Mouse (Mus musculus): ENCODE results near the gene Fgf11. TPM values are rescaled to one million over a fixed set of nuclear protein-coding genes. Genes with fewer than 3 reads are reported as not detected.

The Fgf11 gene
- polyA plus RNA-seq, 1 experiment from 2014 or later = 0.73 TPM

GRCm38 (mm10) chr11:69774961-69775360, 26.7 kb downstream of the Fgf11 start:
- peaks cover 49% of the 10 kb centered on the region for H3K27me3 ChIP-seq (ENCODE audit: poor library complexity, severe bottlenecking)
- 55% methylated on average over 5 of the region's 5 CpGs for WGBS
- H3K4me3 ChIP-seq = no peak overlapping the region
- DNase-seq (ENCODE audit: extremely low spot score, low spot score) = no peak
- no peaks in the 10 kb centered on the region for H3K36me3 ChIP-seq (replicated peaks)
- no peak overlapping the region for H3K27ac ChIP-seq
- no peaks in the 10 kb centered on the region for H3K9me3 ChIP-seq
- peaks cover 31% of the 10 kb centered on the region for H3K4me1 ChIP-seq

DNA sequence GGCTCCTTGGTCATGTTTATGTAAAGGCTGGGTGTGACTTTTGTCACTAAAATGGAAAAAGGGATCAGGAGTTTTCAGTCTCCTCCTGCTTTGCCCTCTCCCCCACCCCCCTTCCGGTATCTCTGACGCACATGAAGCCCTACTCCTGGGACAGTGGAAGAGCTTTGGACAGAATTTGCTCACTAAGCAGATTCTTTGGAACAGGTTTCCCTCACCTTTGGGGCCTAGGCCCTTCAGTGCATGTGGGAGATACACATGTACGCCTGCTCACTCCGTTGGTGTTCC, 34.1 kb downstream of the Fgf11 start:
- Histone ChIP-seq H3K4me3 (0 out of 2 replicates have a peak overlapping the region, but pooled peaks have one; percentile 9), H3K27me3 (ENCODE audit: poor library complexity, severe bottlenecking) (peaks cover 20% of the 10 kb centered on the region), H3K27ac (no peak overlapping the region), H3K4me1 (peaks cover 30% of the 10 kb centered on the region), H3K36me3 (replicated peaks) (no peaks in the 10 kb centered on the region), H3K9me3 (no peaks in the 10 kb centered on the region)
- 65% methylated on average over 4 of the region's 4 CpGs for WGBS
- no peak for DNase-seq (ENCODE audit: extremely low spot score, low spot score)

- Histone ChIP-seq H3K9me3 (no peaks in the 10 kb centered on the region), H3K4me3 (peak overlapping the region; percentile 92)
- 68% methylated on average over 13 of the region's 13 CpGs for WGBS
These were observed 34.6 kb downstream of the Fgf11 start for GRCm38 (mm10) chr11:69766872-69767624.

GRCm38 (mm10) chr11:69766126-69766609, 35.5 kb downstream of the Fgf11 start:
- peaks cover 20% of the 10 kb centered on the region for H3K27me3 ChIP-seq (ENCODE audit: poor library complexity, severe bottlenecking)
- under 1% methylated on average over 37 of the region's 37 CpGs for WGBS
- peak overlapping the region; percentile 92 for H3K4me3 ChIP-seq
- H3K27ac ChIP-seq = peak overlapping the region; percentile 94
- H3K36me3 ChIP-seq (replicated peaks) = no peaks in the 10 kb centered on the region
- DNase-seq (ENCODE audit: extremely low spot score, low spot score) = peak; percentile 52
- no peaks in the 10 kb centered on the region for H3K9me3 ChIP-seq
- H3K4me1 ChIP-seq = peaks cover 34% of the 10 kb centered on the region

More at GRCm38 (mm10) chr11:69766872-69767624, 34.6 kb downstream of the Fgf11 start:
- Histone ChIP-seq H3K4me1 (peaks cover 30% of the 10 kb centered on the region), H3K27me3 (ENCODE audit: poor library complexity, severe bottlenecking) (peaks cover 20% of the 10 kb centered on the region), H3K36me3 (replicated peaks) (no peaks in the 10 kb centered on the region), H3K27ac (no peak overlapping the region)
- DNase-seq (ENCODE audit: extremely low spot score, low spot score) = no peak

DNA sequence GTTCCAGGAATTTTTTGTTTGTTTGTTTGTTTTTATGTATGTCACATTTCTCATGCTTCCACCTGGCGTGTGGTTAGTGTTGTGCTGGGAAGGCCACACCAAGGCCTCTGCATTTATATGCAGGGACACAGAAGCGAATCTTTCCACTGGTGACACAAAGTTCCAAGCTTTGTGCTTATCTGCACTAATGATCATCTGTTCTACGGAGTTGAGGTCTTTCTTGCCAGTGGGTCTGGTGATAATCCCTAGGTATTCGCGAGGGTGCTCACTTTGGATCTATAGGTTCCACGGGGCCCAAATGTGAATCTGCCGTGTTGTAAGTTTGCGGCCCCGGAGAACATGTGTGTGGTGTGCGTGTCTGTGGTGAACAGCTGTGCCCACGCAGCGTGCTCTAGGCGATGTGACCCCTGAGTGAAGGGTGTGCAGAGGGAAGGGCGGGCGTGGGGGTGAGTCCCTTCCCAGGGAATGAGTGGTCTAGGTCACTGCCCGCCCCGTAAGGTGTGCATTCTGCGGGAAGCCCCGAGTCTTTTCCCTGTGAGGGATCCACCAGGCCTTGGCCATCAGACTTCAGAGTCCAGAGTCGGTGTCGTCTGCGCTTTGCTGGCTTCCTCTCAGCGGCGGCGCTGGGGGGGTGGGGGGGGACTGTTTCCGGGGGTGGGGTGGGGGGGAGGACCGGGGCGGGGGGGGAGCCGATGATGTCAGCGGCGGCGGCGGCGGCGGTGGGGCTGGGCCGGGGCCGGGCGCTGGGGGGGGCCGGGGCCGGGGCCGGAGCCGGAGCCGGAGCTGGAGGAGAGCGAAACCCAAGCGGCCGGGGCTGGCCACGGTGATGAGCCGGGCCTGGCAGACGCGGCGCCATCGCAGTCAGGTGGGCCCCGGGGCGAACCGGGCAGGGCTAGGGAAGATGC, 36.2 kb downstream of the Fgf11 start, which contains the start of gene Zbtb4:
TSS of gene Zbtb4 (plus strand) at position 692 of the 905 bp plus-strand sequence.
- WGBS = 18% methylated on average over 55 of the region's 55 CpGs
- no peaks in the 10 kb centered on the region for H3K9me3 ChIP-seq
- H3K4me1 ChIP-seq = peaks cover 41% of the 10 kb centered on the region
- peak within 1 kb of the TSS; percentile 94 for H3K27ac ChIP-seq
- H3K4me3 ChIP-seq = peak within 1 kb of the TSS; percentile 92
- DNase-seq (ENCODE audit: extremely low spot score, low spot score) = peak; percentile 44
- H3K36me3 ChIP-seq (replicated peaks) = no peaks in the 10 kb centered on the region
- H3K27me3 ChIP-seq (ENCODE audit: poor library complexity, severe bottlenecking) = peaks cover 20% of the 10 kb centered on the region

DNA sequence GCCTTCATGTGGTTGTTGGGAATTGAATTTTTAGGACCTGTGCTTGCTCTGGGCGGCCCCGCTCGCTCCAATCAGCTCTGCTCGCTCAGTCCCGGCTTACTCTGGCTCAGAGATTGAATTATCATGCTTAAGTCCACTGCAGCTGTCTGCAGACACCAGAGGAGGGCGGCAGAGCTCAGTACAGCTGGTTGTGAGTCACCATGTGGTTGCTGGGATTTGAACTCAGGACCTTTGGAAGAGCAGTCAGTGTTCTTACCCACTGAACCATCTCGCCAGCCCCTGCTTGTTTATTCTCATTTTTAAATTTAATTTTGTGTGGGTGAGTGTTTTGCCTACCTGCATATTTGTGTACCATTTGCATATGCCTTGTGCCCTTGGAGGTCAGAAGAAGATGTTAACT, 38.1 kb downstream of the Fgf11 start:
- peaks cover 52% of the 10 kb centered on the region for H3K4me1 ChIP-seq

DNA sequence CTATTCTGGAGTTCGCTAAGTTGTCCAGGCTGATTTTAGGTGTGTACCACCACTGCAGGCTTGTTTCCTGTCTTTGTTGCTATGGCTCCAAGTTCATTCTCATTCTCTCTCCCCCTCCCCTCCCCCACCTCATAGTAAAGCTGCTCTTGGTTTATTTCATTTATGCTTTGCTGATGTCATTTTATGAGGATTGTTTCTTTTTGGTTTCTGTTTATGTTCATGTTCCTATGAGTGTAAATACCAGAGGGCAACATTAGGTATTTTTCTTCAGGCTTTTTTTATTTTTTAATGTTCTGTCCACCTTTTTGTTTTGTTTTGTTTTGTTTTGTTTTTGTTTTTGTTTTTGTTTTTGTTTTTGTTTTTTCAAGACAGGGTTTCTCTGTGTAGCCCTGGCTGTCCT, 39.8 kb downstream of the Fgf11 start, which contains the start of gene Slc35g3:
TSS of gene Slc35g3 (minus strand) at position 101 of the 400 bp plus-strand sequence.
- Histone ChIP-seq H3K36me3 (replicated peaks) (no peaks in the 10 kb centered on the region), H3K9me3 (no peaks in the 10 kb centered on the region), H3K27ac (peak within 1 kb of the TSS; percentile 97), H3K4me3 (no peak within 1 kb of the TSS), H3K4me1 (peaks cover 50% of the 10 kb centered on the region), H3K27me3 (ENCODE audit: poor library complexity, severe bottlenecking) (peaks cover 7% of the 10 kb centered on the region; the same call in 1 of the 2 replicates)
- DNase-seq (ENCODE audit: extremely low spot score, low spot score) = no peak
- WGBS = 75% methylated on average over 1 of the region's 1 CpGs

More for the DNA sequence above, 38.1 kb downstream of the Fgf11 start:
- Histone ChIP-seq H3K9me3 (no peaks in the 10 kb centered on the region), H3K4me3 (no peak overlapping the region), H3K27me3 (ENCODE audit: poor library complexity, severe bottlenecking) (peaks cover 20% of the 10 kb centered on the region), H3K36me3 (replicated peaks) (no peaks in the 10 kb centered on the region), H3K27ac (no peak overlapping the region)
- no peak for DNase-seq (ENCODE audit: extremely low spot score, low spot score)
- WGBS = 72% methylated on average over 7 of the region's 7 CpGs

- no peak for DNase-seq (ENCODE audit: extremely low spot score, low spot score)
- Histone ChIP-seq H3K27ac (peak overlapping the region; percentile 97), H3K36me3 (replicated peaks) (0 out of 2 replicates have a peak, but pooled peaks cover 3% of the 10 kb centered on the region), H3K4me1 (peaks cover 50% of the 10 kb centered on the region), H3K9me3 (no peaks in the 10 kb centered on the region), H3K27me3 (ENCODE audit: poor library complexity, severe bottlenecking) (no peaks in the 10 kb centered on the region; the same call in 1 of the 2 replicates), H3K4me3 (no peak overlapping the region)
- WGBS = 90% methylated on average over 7 of the region's 7 CpGs
These were observed 40.8 kb downstream of the Fgf11 start for GRCm38 (mm10) chr11:69760901-69761200.

- Histone ChIP-seq H3K4me1 (peaks cover 50% of the 10 kb centered on the region), H3K36me3 (replicated peaks) (peaks cover 8% of the 10 kb centered on the region; the same call in 1 of the 2 replicates), H3K27me3 (ENCODE audit: poor library complexity, severe bottlenecking) (no peaks in the 10 kb centered on the region; the same call in 1 of the 2 replicates), H3K4me3 (peak overlapping the region; percentile 66), H3K9me3 (no peaks in the 10 kb centered on the region), H3K27ac (peak overlapping the region; percentile 97)
- 80% methylated on average over 14 of the region's 14 CpGs for WGBS
- DNase-seq (ENCODE audit: extremely low spot score, low spot score) = no peak
These were observed 41.3 kb downstream of the Fgf11 start for GRCm38 (mm10) chr11:69760160-69760900.

DNA sequence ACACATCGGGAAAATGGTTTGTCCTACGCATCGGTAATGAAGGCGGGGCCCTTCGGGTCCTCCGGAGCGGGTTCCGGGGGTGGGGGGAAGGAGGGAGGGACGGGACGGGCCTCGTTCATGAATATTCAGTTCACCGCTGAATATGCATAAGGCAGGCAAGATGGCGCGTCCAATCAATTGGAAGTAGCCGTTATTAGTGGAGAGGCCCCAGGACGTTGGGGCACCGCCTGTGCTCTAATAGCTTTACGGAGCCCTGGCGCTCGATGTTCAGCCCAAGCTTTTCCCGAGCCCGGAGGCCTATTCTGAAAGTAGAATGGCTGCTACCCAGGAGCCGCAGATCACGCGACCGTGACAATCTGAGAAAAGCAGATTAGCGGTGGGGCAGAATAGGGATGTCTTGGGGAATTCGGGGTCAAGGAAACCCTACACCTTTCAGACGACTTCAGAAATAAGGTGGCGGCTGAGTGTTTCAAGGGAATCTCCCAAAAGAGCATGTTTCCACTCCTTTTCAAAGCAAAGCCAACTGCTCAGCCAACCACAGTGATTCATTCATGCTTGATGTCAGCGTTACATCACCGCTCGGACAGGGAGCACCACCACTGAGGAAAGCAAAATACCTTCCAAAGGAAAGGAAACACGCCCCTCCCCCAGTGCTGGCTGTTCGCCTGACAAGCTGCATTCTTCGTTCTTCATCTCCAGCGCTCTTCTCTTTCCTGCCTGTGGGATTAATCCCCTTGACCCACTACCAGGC, 42.5 kb downstream of the Fgf11 start:
- peak; percentile 93 for DNase-seq (ENCODE audit: extremely low spot score, low spot score)
- Histone ChIP-seq H3K36me3 (replicated peaks) (peaks cover 12% of the 10 kb centered on the region), H3K27ac (peak overlapping the region; percentile 97), H3K4me1 (peaks cover 58% of the 10 kb centered on the region), H3K4me3 (peak overlapping the region; percentile 66), H3K9me3 (no peaks in the 10 kb centered on the region), H3K27me3 (ENCODE audit: poor library complexity, severe bottlenecking) (no peaks in the 10 kb centered on the region)
- under 1% methylated on average over 37 of the region's 37 CpGs for WGBS

DNA sequence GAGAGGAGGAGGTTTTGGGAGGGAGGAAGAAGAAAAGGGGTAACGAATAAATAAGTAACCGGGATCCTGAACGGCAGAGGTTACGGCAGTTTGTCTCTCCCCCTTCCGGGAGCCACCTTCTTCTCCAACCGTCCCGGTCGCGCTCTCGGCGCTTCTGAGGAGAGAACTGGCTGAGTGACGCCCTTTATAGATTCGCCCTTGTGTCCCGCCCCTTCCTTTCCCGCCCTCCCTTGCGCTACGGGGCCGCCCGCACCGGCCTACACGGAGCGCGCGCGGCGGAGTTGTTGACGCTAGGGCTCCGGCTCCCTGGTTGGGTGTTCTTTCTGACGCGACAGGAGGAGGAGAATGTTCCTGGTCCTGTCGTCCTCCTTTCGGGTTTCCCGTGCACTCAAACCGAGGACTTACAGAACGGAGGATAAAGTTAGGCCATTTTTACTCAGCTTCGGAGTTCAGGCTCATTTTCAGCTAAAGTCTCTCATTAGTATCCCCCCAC, 43.1 kb downstream of the Fgf11 start, which contains the start of gene Polr2a:
TSS of gene Polr2a (minus strand) at position 160 of the 493 bp plus-strand sequence.
- Histone ChIP-seq H3K36me3 (replicated peaks) (peaks cover 13% of the 10 kb centered on the region), H3K27me3 (ENCODE audit: poor library complexity, severe bottlenecking) (no peaks in the 10 kb centered on the region), H3K4me1 (peaks cover 59% of the 10 kb centered on the region), H3K9me3 (no peaks in the 10 kb centered on the region), H3K4me3 (peak within 1 kb of the TSS; percentile 66), H3K27ac (peak within 1 kb of the TSS; percentile 97)
- DNase-seq (ENCODE audit: extremely low spot score, low spot score) = peak; percentile 98
- WGBS = under 1% methylated on average over 36 of the region's 36 CpGs
